In the genomic region with DNA sequence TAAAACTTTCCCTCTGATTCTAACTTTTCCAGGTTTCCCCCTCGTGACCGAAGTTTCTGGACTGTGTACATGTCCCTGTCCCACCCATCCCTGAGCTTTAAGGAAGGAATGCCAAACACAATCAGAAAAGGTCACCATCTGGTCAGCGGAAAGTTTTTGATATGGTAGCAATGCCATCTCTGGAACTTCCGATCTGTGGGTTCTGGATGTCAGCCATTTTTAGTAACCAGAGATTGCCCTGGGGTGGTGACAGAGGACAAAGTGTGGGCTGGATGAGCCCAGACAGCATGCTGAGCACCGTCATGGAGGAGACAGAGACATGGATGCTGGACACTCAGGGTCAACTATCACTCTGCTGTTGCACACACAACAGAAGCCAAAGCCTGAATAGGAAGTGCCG, we compare ENCODE assay signal across 1 mouse cellular context.
TF ChIP-seq lines count a peak whose summit lies in the region.

No protein-coding gene starts in this region.

TF ChIP-seq in MEL, 35 proteins besides CTCF, POLR2A, EP300 and RAD21:
- TF ChIP-seq TAL1 (IDR thresholded peaks at IDR 0.05; ENCODE audit: low read length) = peak; percentile 19; the same call in 1 of the 2 replicates
- TF ChIP-seq ELF1 (IDR thresholded peaks at IDR 0.05; ENCODE audit: low read depth, low read length) = peak; percentile 47; the same call in 1 of the 2 replicates
- no peak for TF ChIP-seq E2F4 (IDR thresholded peaks at IDR 0.05; ENCODE audit: borderline replicate concordance, low read depth, low read length)
- no peak for TF ChIP-seq MAFK (IDR thresholded peaks at IDR 0.05; ENCODE audit: borderline replicate concordance, low read depth, low read length)
- 0 out of 2 replicates have a peak, but pooled peaks have one; percentile 6 for TF ChIP-seq USF1 (IDR thresholded peaks at IDR 0.05; ENCODE audit: low read depth, low read length)
